Mouse (Mus musculus): ENCODE data around the gene Tmem9. TPM values are rescaled to one million over a fixed set of nuclear protein-coding genes. Genes with fewer than 3 reads are reported as not detected.

The Tmem9 gene
- polyA plus RNA-seq (2011; ENCODE audit: insufficient read length, low read depth, missing spikeins) = 56.9 and 77.4 TPM in 2 replicates

DNA sequence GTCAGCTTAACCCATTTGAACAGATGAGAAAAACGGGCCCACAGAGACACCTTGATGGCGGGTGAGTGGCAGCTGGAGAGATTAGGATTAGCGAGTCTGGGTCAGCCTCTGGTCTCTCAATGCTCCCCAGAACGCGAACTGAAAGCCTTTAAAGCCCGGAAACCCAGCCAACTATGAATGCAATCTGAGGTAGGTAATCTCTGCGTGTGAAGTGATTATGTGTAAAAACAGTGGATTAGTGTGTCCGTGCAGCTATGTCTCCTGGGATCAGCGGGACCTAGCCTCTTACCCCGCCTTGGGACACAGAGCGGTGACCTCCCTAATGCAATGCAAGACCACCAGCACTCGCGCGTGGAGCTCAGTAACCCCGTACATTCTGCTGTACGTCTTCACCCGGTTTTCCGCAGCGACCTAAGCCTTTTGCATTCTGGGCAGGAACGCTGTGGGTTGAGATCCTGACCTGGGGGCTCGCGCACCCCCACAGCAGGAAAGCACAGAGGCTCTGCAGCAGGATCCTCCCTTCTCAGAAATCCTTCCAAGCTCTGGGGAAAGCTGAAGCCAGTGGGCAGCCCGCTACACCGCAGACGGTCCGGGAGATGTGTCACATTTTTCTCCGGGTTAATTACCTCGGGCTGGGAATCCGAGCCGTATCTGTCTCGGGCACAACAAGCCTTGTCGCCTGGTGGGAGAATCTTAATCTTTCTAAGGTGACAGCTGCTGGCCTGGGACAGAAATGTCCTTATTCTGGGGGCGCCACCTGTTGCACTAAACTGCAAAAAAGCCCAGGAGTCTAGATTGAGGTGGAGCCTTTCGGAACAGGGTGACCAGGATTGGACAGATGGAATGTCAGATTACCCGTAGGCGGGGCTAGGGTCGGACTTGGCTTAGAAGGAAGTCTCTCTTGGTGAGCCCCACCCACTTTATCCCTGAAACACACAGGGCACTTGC, at the start of gene Tmem9:
Gene Tmem9 (plus strand): TSS at position 940 of the 948 bp plus-strand sequence.
- TF ChIP-seq POLR2A (IDR thresholded peaks at IDR 0.05; ENCODE audit: low read depth, low read length) (no peak), CTCF (IDR thresholded peaks at IDR 0.05; ENCODE audit: borderline replicate concordance, insufficient read depth, low read length) (no peak)
- 0 out of 2 replicates have a peak, but pooled peaks cover 5% of the 10 kb centered on the region for H3K4me1 ChIP-seq (ENCODE audit: control insufficient read depth, insufficient read depth, low read length)
- H3K27ac ChIP-seq (ENCODE audit: insufficient read depth, low read length) = no peak within 1 kb of the TSS
- H3K4me3 ChIP-seq (ENCODE audit: insufficient read depth, low read length) = peak within 1 kb of the TSS; percentile 71

DNA sequence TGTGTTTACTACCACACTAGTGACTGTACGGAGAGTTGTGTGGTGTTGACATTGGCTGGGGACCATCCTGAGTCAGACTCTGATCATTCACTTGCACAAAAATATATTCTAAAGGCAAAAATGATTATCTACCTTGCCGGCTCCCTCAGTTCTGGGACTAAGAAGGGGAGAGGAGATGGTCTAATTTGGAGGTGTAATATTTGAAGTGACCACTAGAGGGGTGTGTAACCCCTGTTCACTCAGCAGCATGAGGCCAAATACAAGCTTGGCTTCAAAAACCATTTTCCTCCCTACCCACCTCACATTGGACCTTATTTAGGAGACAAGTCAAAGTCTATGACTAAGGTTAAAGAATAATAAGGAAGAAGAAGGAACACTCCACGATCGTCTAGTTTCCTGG, 49.5 kb upstream of the Tmem9 start:
- H3K4me1 ChIP-seq (ENCODE audit: control insufficient read depth, insufficient read depth, low read length) = no peaks in the 10 kb centered on the region
- TF ChIP-seq CTCF (IDR thresholded peaks at IDR 0.05; ENCODE audit: borderline replicate concordance, insufficient read depth, low read length) (no peak), POLR2A (IDR thresholded peaks at IDR 0.05; ENCODE audit: low read depth, low read length) (no peak)
- H3K27ac ChIP-seq (ENCODE audit: insufficient read depth, low read length) = no peak overlapping the region
- H3K4me3 ChIP-seq (ENCODE audit: insufficient read depth, low read length) = no peak overlapping the region

DNA sequence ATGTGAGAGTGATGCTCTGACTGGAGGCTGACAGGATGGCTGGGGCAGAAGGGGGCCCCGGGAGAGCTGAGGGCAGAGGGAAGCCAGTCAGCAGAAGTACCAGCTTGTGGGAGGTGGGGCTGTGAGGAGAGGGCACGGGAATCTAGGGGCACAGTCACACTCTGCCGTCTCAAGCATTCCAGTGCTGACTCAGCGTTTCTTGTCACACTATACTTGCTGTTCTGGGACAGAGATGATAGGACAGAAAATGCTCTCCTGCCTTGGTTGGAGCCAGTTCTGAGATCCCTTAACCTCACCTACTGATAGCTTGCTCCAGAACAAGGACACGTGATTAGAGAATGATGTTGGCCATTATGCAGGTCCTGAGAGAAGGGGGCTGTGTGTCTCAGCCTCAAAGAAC, 44.8 kb upstream of the Tmem9 start:
- no peaks in the 10 kb centered on the region for H3K4me1 ChIP-seq (ENCODE audit: control insufficient read depth, insufficient read depth, low read length)
- no peak for TF ChIP-seq CTCF (IDR thresholded peaks at IDR 0.05; ENCODE audit: borderline replicate concordance, insufficient read depth, low read length)
- no peak for TF ChIP-seq POLR2A (IDR thresholded peaks at IDR 0.05; ENCODE audit: low read depth, low read length)
- H3K4me3 ChIP-seq (ENCODE audit: insufficient read depth, low read length) = no peak overlapping the region
- H3K27ac ChIP-seq (ENCODE audit: insufficient read depth, low read length) = no peak overlapping the region

DNA sequence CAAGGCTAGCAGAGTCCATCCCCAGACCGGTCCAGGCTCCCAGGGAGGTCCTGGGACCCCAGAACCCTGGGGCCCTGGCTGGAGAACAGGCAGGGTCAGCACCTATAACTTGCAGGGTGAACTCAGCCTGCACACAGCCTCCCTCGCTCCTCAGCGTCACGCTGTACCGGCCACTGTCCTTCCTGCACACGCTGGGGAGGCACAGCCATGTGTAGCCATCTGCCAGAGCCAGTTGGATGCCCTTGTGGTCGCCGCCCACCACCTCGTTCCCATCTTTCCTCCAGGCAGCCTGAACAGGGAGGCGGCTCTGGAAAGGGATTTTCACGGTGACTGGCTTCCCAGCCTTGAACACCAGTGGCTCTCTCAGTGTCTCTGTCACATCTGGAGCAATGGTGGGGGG, 43.4 kb upstream of the Tmem9 start:
- Histone ChIP-seq H3K27ac (ENCODE audit: insufficient read depth, low read length) (no peak overlapping the region), H3K4me3 (ENCODE audit: insufficient read depth, low read length) (no peak overlapping the region), H3K4me1 (ENCODE audit: control insufficient read depth, insufficient read depth, low read length) (no peaks in the 10 kb centered on the region)
- TF ChIP-seq POLR2A (IDR thresholded peaks at IDR 0.05; ENCODE audit: low read depth, low read length) = no peak
- TF ChIP-seq CTCF (IDR thresholded peaks at IDR 0.05; ENCODE audit: borderline replicate concordance, insufficient read depth, low read length) = no peak

DNA sequence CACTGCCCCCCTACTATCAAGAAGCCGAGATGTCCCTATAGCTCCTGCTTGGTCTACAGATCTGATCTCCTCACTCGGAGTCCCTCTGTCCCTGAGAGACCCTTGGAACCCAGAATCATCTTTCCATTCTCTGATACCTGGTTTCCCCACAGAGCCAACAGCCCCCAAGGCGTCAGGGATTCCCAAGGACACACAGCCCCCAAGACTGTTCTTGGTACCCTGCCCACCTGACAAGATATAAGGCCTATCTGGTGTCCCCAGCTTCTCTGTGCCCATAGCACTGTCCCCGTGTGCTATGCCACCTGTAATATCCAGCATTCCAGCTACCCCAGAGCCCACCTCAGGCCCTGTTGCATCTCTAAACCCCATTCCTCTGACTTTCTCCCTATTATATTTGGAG, 40.2 kb upstream of the Tmem9 start:
- Histone ChIP-seq H3K27ac (ENCODE audit: insufficient read depth, low read length) (no peak overlapping the region), H3K4me3 (ENCODE audit: insufficient read depth, low read length) (no peak overlapping the region), H3K4me1 (ENCODE audit: control insufficient read depth, insufficient read depth, low read length) (no peaks in the 10 kb centered on the region)
- TF ChIP-seq CTCF (IDR thresholded peaks at IDR 0.05; ENCODE audit: borderline replicate concordance, insufficient read depth, low read length) (no peak), POLR2A (IDR thresholded peaks at IDR 0.05; ENCODE audit: low read depth, low read length) (no peak)

DNA sequence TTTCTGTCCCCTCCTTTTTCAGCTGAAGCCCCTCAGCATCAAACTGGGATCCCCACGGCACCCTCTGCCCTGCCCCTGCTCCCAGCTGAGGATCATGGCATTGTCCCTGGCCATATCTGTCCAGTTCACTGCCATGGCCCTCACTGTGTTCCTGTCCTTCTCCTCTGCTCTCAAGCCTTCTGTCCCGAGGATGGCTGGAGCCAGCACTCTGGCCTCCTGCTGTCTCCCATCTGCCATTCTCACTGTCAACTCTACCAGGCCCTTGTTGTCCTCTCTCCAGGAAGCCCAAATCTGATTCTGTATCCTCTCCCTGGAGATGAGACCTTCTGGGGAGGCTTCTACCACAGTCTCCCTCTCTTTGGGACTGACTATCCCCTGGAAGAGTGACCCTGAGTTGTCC, 37.5 kb upstream of the Tmem9 start:
- no peak for TF ChIP-seq POLR2A (IDR thresholded peaks at IDR 0.05; ENCODE audit: low read depth, low read length)
- no peak for TF ChIP-seq CTCF (IDR thresholded peaks at IDR 0.05; ENCODE audit: borderline replicate concordance, insufficient read depth, low read length)
- no peak overlapping the region for H3K4me3 ChIP-seq (ENCODE audit: insufficient read depth, low read length)
- H3K27ac ChIP-seq (ENCODE audit: insufficient read depth, low read length) = no peak overlapping the region

DNA sequence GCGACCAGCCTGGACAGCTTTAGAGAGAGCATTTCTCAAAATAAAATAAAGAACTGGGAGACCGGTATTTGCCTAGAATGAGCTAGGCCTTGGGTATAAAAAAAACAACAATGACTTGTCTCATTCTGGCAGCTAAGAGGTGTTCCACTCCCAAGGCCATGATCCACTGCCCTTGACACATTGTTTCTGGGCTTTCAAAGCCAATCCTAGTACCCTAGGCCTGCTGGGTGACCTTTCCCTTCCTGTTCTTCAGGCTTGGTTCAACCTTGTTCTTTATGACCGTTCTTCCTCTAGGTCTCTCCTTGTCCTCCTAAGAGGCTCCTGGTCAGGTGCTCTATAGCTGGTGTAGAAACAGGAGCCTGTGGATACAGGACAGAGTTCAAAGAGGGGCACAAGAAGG, 35.4 kb upstream of the Tmem9 start:
- H3K27ac ChIP-seq (ENCODE audit: insufficient read depth, low read length) = no peak overlapping the region
- no peak for TF ChIP-seq CTCF (IDR thresholded peaks at IDR 0.05; ENCODE audit: borderline replicate concordance, insufficient read depth, low read length)
- no peak for TF ChIP-seq POLR2A (IDR thresholded peaks at IDR 0.05; ENCODE audit: low read depth, low read length)
- H3K4me1 ChIP-seq (ENCODE audit: control insufficient read depth, insufficient read depth, low read length) = no peaks in the 10 kb centered on the region
- no peak overlapping the region for H3K4me3 ChIP-seq (ENCODE audit: insufficient read depth, low read length)

More for the DNA sequence above, 37.5 kb upstream of the Tmem9 start:
- H3K4me1 ChIP-seq (ENCODE audit: control insufficient read depth, insufficient read depth, low read length) = no peaks in the 10 kb centered on the region

DNA sequence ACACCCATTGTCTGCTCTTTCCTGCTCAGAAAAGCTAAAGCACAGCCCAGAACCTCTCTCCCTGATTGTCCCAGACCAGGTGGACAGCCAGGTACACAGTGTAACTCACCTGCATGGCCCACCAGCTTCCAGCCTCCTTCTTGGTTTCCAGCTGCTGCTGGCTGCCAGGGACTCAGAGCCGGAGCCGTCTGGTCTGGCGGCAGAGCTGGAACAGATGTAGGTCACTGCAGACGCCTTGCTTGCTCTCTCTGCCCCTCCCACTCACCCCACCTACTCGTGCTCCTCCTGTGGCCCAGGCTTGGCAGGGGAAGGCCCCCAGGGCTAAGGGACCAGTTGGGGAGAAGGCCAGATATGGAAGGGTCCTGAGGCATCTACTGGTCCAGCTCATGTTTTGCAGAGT, 23.8 kb upstream of the Tmem9 start:
- TF ChIP-seq POLR2A (IDR thresholded peaks at IDR 0.05; ENCODE audit: low read depth, low read length) = no peak
- Histone ChIP-seq H3K4me1 (ENCODE audit: control insufficient read depth, insufficient read depth, low read length) (no peaks in the 10 kb centered on the region), H3K27ac (ENCODE audit: insufficient read depth, low read length) (no peak overlapping the region), H3K4me3 (ENCODE audit: insufficient read depth, low read length) (no peak overlapping the region)

DNA sequence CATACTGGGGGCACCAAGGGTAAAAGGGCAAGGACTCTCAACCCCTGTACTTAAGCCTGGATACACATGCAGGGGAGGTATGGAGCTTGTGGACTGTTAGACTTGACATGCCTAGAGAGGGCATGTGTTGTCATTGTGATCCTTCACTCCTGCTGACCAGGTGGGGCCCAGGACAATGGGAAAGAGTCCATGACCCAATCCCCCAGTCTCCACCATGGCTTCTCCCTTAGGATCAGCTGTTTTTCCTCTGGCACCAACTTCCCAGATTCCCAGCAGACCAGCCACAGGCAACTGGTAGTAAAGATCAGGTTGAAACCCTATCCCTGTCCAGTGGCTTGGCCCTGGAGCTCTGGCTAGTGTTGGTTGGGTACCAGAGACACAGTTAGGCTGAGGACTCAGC, 18.1 kb upstream of the Tmem9 start:
- TF ChIP-seq POLR2A (IDR thresholded peaks at IDR 0.05; ENCODE audit: low read depth, low read length) (no peak), CTCF (IDR thresholded peaks at IDR 0.05; ENCODE audit: borderline replicate concordance, insufficient read depth, low read length) (no peak)
- Histone ChIP-seq H3K4me1 (ENCODE audit: control insufficient read depth, insufficient read depth, low read length) (no peaks in the 10 kb centered on the region), H3K27ac (ENCODE audit: insufficient read depth, low read length) (no peak overlapping the region), H3K4me3 (ENCODE audit: insufficient read depth, low read length) (no peak overlapping the region)

DNA sequence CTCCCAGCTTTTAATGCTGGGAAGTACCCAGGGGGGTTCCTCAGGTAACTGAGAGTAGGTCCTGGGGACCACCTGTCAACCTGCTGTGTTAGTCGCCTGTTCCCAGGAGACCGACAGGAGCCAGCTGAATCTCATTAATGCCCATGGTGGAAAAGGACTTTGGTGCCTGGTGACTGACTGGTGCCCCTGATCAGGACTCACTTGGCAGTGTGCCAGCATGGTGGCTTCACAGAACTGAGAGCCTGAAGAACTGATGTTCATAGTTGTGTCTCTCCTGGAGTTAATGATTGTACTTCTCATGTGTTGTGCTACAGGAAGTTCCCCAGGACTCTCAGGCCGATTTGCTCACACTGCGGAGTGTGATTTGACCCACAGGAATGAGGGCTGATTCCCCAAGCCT, 14.5 kb upstream of the Tmem9 start:
- H3K27ac ChIP-seq (ENCODE audit: insufficient read depth, low read length) = no peak overlapping the region
- H3K4me1 ChIP-seq (ENCODE audit: control insufficient read depth, insufficient read depth, low read length) = no peaks in the 10 kb centered on the region
- no peak for TF ChIP-seq POLR2A (IDR thresholded peaks at IDR 0.05; ENCODE audit: low read depth, low read length)
- TF ChIP-seq CTCF (IDR thresholded peaks at IDR 0.05; ENCODE audit: borderline replicate concordance, insufficient read depth, low read length) = no peak
- no peak overlapping the region for H3K4me3 ChIP-seq (ENCODE audit: insufficient read depth, low read length)

Measured in embryonic fibroblast, embryonic 13.5 days (primary cell).